Mouse (Mus musculus): Measurements from ENCODE around the gene Kpna4. TPM values are rescaled to one million over a fixed set of nuclear protein-coding genes. Genes with fewer than 3 reads are reported as not detected.
A peak's percentile ranks its signal among the peaks of the same experiment; 100 is the strongest.

Kpna4 gene
- 27.8 and 30.6 TPM in 2 replicates for polyA plus RNA-seq (2015; fragmentation: Nextera tagmentation; extraction: Ambion mirVana)

DNA sequence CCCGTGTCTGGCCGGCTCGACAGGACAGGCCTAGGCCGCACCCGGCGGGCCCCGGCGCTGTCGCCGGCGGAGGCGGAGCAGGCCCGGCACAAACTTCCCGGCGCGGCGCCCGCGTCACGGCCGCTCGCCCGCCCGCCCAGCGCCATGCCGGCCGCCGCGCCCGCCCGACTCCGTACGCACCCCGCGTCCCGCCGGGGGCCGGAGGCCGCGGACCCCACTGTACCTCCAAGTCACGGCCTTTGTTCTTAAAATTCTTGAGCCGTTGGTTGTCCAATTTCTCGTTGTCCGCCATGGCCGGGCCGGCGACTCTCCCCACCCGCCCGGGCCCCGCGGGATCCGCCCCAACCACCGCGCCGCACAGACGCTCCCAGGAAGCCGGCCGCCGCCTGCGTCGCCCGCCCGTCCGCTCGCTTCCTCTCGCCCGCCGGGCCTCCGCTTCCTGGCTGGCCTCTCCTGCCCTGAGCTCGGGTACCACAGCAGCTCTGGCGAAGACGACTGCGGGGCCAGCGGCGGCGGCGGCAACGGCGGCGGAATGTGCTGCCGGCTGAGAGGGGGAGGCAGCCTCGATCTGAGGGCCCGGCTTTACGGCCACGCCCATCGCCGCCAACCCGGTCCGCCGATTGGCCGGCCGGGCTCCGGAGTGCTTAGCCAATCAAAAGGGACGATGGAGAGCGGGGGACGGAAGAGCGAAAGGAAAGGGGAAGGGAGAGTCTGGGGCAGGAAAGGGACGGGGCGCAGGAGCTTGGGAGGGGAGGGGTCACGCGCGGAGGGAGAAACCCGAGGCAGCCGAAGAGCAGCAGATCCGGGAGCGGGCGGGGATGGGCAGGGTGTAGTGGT, at the start of gene Kpna4:
Gene Kpna4 (minus strand): TSS at position 605 of the 837 bp plus-strand sequence.
- peak; percentile 99 for ATAC-seq (ENCODE audit: low FRiP score, low TSS enrichment)
- H3K9ac ChIP-seq (replicated peaks; ENCODE audit: low read length), result peak within 1 kb of the TSS; percentile 97
- H3K4me3 ChIP-seq (ENCODE audit: low read length), result peak within 1 kb of the TSS; percentile 97
- peaks cover 11% of the 10 kb centered on the region for H3K4me1 ChIP-seq (ENCODE audit: insufficient read depth, low read length)
- peak within 1 kb of the TSS; percentile 96 for H3K27ac ChIP-seq (ENCODE audit: low read length)
- peaks cover 2% of the 10 kb centered on the region; the same call in 1 of the 2 replicates for H3K27me3 ChIP-seq (ENCODE audit: insufficient read depth, low read length)
- under 1% methylated on average over 82 of the region's 107 CpGs for WGBS
- no peaks in the 10 kb centered on the region for H3K36me3 ChIP-seq (ENCODE audit: insufficient read depth, low read length)
- H3K9me3 ChIP-seq (ENCODE audit: low read length), result no peaks in the 10 kb centered on the region
- H3K4me2 ChIP-seq (replicated peaks; ENCODE audit: low read depth, low read length), result peak within 1 kb of the TSS; percentile 87

DNA sequence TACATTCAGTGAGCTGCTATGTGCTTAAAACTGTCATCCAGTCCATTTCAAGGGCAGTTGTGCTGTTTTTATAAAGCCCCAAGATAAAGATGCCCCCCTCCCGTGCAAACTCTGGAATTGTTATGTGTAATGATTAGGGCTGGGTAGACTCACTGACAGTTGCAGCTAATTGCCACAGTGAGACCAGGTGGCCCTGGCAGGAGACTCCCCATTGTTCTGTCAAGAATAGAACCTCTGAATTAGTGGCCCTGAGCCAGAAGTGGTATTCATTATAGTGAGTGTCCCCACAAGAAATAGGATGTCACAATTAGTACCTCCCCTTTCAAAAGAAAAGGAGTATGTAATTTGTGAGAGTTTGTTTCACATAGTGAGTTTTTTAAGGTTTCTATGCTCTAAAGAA, 48.3 kb upstream of the Kpna4 start:
- WGBS, result 38% methylated on average over 1 of the region's 1 CpGs
- Histone ChIP-seq H3K36me3 (ENCODE audit: insufficient read depth, low read length) (no peaks in the 10 kb centered on the region), H3K4me1 (ENCODE audit: insufficient read depth, low read length) (no peaks in the 10 kb centered on the region), H3K27me3 (ENCODE audit: insufficient read depth, low read length) (no peaks in the 10 kb centered on the region), H3K9me3 (ENCODE audit: low read length) (no peaks in the 10 kb centered on the region), H3K27ac (ENCODE audit: low read length) (no peak overlapping the region), H3K4me2 (replicated peaks; ENCODE audit: low read depth, low read length) (no peak overlapping the region), H3K9ac (replicated peaks; ENCODE audit: low read length) (no peak overlapping the region), H3K4me3 (ENCODE audit: low read length) (no peak overlapping the region)
- ATAC-seq (ENCODE audit: low FRiP score, low TSS enrichment), result no peak

DNA sequence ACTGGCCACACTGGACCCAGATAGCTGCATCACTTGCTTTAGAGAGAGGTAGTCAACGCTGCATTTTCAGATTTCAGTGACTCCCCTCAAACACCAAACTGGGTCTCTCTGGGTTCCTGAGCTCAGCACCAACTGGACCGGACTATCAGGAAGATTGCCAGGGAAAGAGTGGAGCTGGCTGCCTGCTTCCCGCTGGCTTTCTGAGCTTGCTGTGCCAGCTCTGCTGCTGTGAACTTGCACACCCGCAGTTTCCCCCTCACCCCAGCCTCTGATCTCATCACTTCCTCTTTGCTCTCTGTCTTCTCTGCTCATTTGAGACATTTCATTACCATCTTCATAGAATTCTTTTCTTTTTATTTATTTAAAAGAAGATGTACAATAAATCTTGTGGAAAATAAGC, 44.2 kb upstream of the Kpna4 start:
- Histone ChIP-seq H3K9me3 (ENCODE audit: low read length) (no peaks in the 10 kb centered on the region), H3K36me3 (ENCODE audit: insufficient read depth, low read length) (no peaks in the 10 kb centered on the region), H3K4me1 (ENCODE audit: insufficient read depth, low read length) (no peaks in the 10 kb centered on the region), H3K4me2 (replicated peaks; ENCODE audit: low read depth, low read length) (no peak overlapping the region), H3K27ac (ENCODE audit: low read length) (no peak overlapping the region), H3K4me3 (ENCODE audit: low read length) (no peak overlapping the region), H3K27me3 (ENCODE audit: insufficient read depth, low read length) (no peaks in the 10 kb centered on the region), H3K9ac (replicated peaks; ENCODE audit: low read length) (no peak overlapping the region)
- no peak for ATAC-seq (ENCODE audit: low FRiP score, low TSS enrichment)
- 61% methylated on average over 4 of the region's 4 CpGs for WGBS

DNA sequence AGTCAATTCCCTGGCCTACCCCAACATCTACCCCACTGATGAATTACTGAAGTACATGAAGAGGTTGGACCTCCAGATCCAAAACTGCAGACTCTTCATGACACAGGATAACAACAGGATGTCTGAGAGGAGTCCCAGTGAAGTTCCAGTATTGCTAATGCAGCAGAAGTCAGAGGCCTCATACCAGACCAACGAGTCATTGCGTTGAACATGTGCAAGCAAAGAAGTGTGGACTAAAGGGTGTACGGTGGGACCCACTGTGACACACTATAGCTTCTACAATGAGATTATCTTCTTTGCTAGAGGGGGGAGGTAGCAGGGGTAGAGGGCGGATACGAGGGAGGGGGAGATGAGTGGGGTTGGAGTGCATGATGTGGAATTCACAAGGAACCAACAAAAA, 42.9 kb upstream of the Kpna4 start:
- H3K27me3 ChIP-seq (ENCODE audit: insufficient read depth, low read length), result no peaks in the 10 kb centered on the region
- H3K4me3 ChIP-seq (ENCODE audit: low read length), result no peak overlapping the region
- no peak for ATAC-seq (ENCODE audit: low FRiP score, low TSS enrichment)
- no peak overlapping the region for H3K27ac ChIP-seq (ENCODE audit: low read length)
- 79% methylated on average over 5 of the region's 5 CpGs for WGBS
- H3K9ac ChIP-seq (replicated peaks; ENCODE audit: low read length), result no peak overlapping the region
- no peaks in the 10 kb centered on the region for H3K9me3 ChIP-seq (ENCODE audit: low read length)
- no peaks in the 10 kb centered on the region for H3K4me1 ChIP-seq (ENCODE audit: insufficient read depth, low read length)
- H3K36me3 ChIP-seq (ENCODE audit: insufficient read depth, low read length), result no peaks in the 10 kb centered on the region
- H3K4me2 ChIP-seq (replicated peaks; ENCODE audit: low read depth, low read length), result no peak overlapping the region

DNA sequence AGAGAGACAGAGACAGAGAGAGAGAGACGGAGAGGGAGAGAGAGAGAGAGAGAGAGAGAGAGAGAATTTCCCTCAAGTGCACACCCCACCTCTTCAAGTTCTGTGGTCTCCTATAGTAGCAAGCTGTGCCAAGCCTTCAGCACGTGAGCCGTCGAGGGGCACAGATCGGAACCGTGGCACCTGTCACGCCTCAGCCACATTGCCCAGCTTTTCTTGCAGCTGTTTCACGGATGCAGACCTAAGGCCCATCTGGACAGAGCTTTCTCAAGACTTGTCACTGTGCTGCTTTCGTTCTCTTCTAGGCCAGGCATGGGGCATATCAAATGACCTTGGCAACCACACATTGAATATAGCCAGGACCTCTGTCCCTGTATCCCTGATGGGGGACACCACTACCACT, 41.8 kb upstream of the Kpna4 start:
- H3K9ac ChIP-seq (replicated peaks; ENCODE audit: low read length), result no peak overlapping the region
- 80% methylated on average over 9 of the region's 9 CpGs for WGBS
- H3K9me3 ChIP-seq (ENCODE audit: low read length), result no peaks in the 10 kb centered on the region
- no peak overlapping the region for H3K4me3 ChIP-seq (ENCODE audit: low read length)
- no peak overlapping the region for H3K4me2 ChIP-seq (replicated peaks; ENCODE audit: low read depth, low read length)
- no peaks in the 10 kb centered on the region for H3K27me3 ChIP-seq (ENCODE audit: insufficient read depth, low read length)
- no peak for ATAC-seq (ENCODE audit: low FRiP score, low TSS enrichment)
- no peaks in the 10 kb centered on the region for H3K36me3 ChIP-seq (ENCODE audit: insufficient read depth, low read length)
- H3K27ac ChIP-seq (ENCODE audit: low read length), result no peak overlapping the region
- H3K4me1 ChIP-seq (ENCODE audit: insufficient read depth, low read length), result no peaks in the 10 kb centered on the region

DNA sequence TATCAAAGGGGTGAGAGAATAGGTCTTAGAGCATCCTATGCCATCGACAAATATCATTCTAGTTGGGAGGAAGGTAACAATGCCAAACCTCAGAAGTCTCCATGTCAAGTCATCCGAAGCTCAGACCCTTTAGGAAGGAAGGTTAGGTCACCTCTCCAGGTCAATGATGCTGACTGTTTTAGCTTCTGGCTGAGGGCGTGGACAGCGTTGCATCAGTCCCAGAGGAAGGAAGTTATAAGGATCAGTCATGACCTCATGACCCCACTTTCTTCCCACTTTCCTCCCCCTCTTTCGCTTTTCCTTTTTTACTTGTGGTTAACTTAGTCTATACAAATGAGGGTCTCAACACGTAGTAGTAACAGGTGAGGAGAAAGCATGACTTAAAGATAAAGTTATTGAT, 36.1 kb upstream of the Kpna4 start:
- Histone ChIP-seq H3K27ac (ENCODE audit: low read length) (no peak overlapping the region), H3K4me1 (ENCODE audit: insufficient read depth, low read length) (no peaks in the 10 kb centered on the region), H3K4me3 (ENCODE audit: low read length) (no peak overlapping the region), H3K4me2 (replicated peaks; ENCODE audit: low read depth, low read length) (no peak overlapping the region), H3K9me3 (ENCODE audit: low read length) (no peaks in the 10 kb centered on the region), H3K9ac (replicated peaks; ENCODE audit: low read length) (no peak overlapping the region), H3K36me3 (ENCODE audit: insufficient read depth, low read length) (no peaks in the 10 kb centered on the region), H3K27me3 (ENCODE audit: insufficient read depth, low read length) (no peaks in the 10 kb centered on the region)
- 57% methylated on average over 6 of the region's 6 CpGs for WGBS
- ATAC-seq (ENCODE audit: low FRiP score, low TSS enrichment), result no peak

DNA sequence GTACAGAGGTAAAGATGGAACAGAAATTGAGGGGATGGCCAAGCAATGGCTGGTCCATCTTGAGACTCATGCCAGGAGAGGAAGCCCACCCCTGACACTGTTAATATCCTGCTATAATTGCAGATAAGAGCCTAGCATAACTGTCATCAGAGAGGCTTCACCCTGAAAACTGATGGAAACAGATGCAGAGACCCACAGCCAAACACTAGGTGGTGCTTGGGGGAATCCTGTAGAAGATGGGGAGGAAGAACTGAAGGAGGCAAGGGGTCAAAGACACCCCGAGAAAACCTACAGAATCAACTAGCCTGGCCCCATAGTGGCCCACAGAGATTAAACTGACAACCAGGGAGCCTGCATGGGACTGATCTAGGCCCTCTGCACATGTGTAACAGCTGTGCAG, 33.5 kb upstream of the Kpna4 start:
- no peak overlapping the region for H3K4me2 ChIP-seq (replicated peaks; ENCODE audit: low read depth, low read length)
- ATAC-seq (ENCODE audit: low FRiP score, low TSS enrichment), result no peak
- no peak overlapping the region for H3K9ac ChIP-seq (replicated peaks; ENCODE audit: low read length)
- H3K4me1 ChIP-seq (ENCODE audit: insufficient read depth, low read length), result no peaks in the 10 kb centered on the region
- no peak overlapping the region for H3K27ac ChIP-seq (ENCODE audit: low read length)
- H3K9me3 ChIP-seq (ENCODE audit: low read length), result no peaks in the 10 kb centered on the region
- no peak overlapping the region for H3K4me3 ChIP-seq (ENCODE audit: low read length)
- no peaks in the 10 kb centered on the region for H3K27me3 ChIP-seq (ENCODE audit: insufficient read depth, low read length)
- no peaks in the 10 kb centered on the region for H3K36me3 ChIP-seq (ENCODE audit: insufficient read depth, low read length)
- WGBS, result 53% methylated on average over 1 of the region's 1 CpGs

DNA sequence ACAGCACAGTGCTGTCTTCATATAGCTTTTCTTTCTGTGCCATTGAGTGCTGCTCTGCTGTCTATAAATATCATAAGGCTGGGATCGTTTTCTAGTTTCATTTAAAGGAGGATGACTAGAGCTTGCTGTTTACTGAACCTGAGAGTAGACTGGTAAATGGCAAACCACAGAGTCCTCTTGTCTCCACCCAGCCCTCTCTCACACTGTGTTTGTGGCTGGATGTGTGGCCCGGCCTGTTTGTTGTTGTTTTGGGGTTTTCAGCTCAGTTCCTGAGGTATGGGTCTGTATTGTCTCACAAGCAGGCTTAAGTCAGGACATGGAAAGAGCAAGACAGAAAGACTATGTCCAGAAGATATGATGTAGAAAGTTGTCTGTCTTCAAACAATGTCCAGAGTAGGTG, 32.6 kb upstream of the Kpna4 start:
- no peaks in the 10 kb centered on the region for H3K36me3 ChIP-seq (ENCODE audit: insufficient read depth, low read length)
- no peaks in the 10 kb centered on the region for H3K27me3 ChIP-seq (ENCODE audit: insufficient read depth, low read length)
- no peak overlapping the region for H3K9ac ChIP-seq (replicated peaks; ENCODE audit: low read length)
- no peak overlapping the region for H3K27ac ChIP-seq (ENCODE audit: low read length)
- no peak for ATAC-seq (ENCODE audit: low FRiP score, low TSS enrichment)
- H3K9me3 ChIP-seq (ENCODE audit: low read length), result no peaks in the 10 kb centered on the region
- H3K4me1 ChIP-seq (ENCODE audit: insufficient read depth, low read length), result no peaks in the 10 kb centered on the region
- H3K4me3 ChIP-seq (ENCODE audit: low read length), result no peak overlapping the region
- H3K4me2 ChIP-seq (replicated peaks; ENCODE audit: low read depth, low read length), result no peak overlapping the region
- 76% methylated on average over 2 of the region's 2 CpGs for WGBS

DNA sequence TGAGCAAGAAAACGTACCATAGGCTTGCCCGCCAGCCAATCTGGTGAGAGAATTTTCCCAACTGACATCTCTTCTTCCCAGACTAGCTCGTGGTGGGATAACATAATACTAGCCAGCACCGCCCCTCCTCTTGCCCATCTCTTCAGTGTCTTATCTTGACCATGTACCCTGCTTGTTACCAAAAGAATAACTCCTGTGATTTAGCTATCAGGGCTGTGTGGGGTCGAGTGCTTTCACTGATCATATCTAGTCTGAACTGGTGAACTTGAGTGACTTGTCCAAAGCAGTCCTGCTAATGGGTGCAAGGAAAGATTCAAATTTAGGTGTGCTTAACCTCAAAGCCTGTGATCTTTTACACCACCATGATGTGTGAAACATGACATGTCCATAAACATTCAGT, 31.0 kb upstream of the Kpna4 start:
- ATAC-seq (ENCODE audit: low FRiP score, low TSS enrichment), result no peak
- Histone ChIP-seq H3K9me3 (ENCODE audit: low read length) (no peaks in the 10 kb centered on the region), H3K4me2 (replicated peaks; ENCODE audit: low read depth, low read length) (no peak overlapping the region), H3K4me3 (ENCODE audit: low read length) (no peak overlapping the region), H3K4me1 (ENCODE audit: insufficient read depth, low read length) (no peaks in the 10 kb centered on the region), H3K27me3 (ENCODE audit: insufficient read depth, low read length) (no peaks in the 10 kb centered on the region), H3K27ac (ENCODE audit: low read length) (no peak overlapping the region), H3K36me3 (ENCODE audit: insufficient read depth, low read length) (no peaks in the 10 kb centered on the region), H3K9ac (replicated peaks; ENCODE audit: low read length) (no peak overlapping the region)
- 73% methylated on average over 5 of the region's 5 CpGs for WGBS

DNA sequence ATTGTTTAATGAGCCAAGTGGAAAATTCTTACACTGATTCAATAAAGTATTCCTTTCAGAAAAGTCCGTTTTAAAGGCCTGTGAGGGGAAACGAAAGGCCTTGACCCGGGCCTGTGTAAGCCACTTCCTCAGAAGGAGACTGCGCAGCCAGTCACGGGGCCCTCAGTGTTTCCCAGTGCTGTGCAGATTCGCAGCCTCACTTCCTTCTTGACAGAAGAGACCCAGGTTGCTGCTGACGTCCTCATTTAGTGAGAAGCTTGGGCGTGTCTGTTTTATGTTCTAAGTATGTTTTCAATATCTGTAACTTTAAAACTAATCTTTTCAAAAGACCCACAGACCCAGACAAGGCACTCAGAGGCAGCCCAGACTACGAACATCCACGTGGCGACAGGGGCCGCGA, 29.6 kb upstream of the Kpna4 start:
- H3K9me3 ChIP-seq (ENCODE audit: low read length), result no peaks in the 10 kb centered on the region
- H3K36me3 ChIP-seq (ENCODE audit: insufficient read depth, low read length), result no peaks in the 10 kb centered on the region
- no peak overlapping the region for H3K27ac ChIP-seq (ENCODE audit: low read length)
- no peaks in the 10 kb centered on the region for H3K27me3 ChIP-seq (ENCODE audit: insufficient read depth, low read length)
- H3K4me3 ChIP-seq (ENCODE audit: low read length), result no peak overlapping the region
- no peak overlapping the region for H3K9ac ChIP-seq (replicated peaks; ENCODE audit: low read length)
- no peak for ATAC-seq (ENCODE audit: low FRiP score, low TSS enrichment)
- WGBS, result 69% methylated on average over 13 of the region's 13 CpGs
- H3K4me2 ChIP-seq (replicated peaks; ENCODE audit: low read depth, low read length), result no peak overlapping the region
- no peaks in the 10 kb centered on the region for H3K4me1 ChIP-seq (ENCODE audit: insufficient read depth, low read length)

All from kidney, embryonic 16.5 days (tissue).